Mouse (Mus musculus): Measurements from ENCODE around the gene Braf.
A peak's percentile ranks its signal among the peaks of the same experiment; 100 is the strongest.
"Not testable (repeated sequence)": the region's sequence is repeated elsewhere in the genome, so short reads cannot be mapped to it uniquely, and the experiment has no call there.

Braf gene

GRCm38 (mm10) chr6:39724866-39725711, at the start of gene Braf:
Gene Braf, minus strand, starts transcription at chr6:39725463.
- peak; percentile 75 to 88 for DNase-seq (ENCODE audit: low spot score in 2 of 2)

- no peak for DNase-seq (ENCODE audit: low spot score in 2 of 2)
These were observed 49.8 kb upstream of the Braf start for GRCm38 (mm10) chr6:39775029-39775428.

- DNase-seq (ENCODE audit: low spot score in 2 of 2) = no peak
These were observed 32.0 kb upstream of the Braf start for GRCm38 (mm10) chr6:39757229-39757628.

DNA sequence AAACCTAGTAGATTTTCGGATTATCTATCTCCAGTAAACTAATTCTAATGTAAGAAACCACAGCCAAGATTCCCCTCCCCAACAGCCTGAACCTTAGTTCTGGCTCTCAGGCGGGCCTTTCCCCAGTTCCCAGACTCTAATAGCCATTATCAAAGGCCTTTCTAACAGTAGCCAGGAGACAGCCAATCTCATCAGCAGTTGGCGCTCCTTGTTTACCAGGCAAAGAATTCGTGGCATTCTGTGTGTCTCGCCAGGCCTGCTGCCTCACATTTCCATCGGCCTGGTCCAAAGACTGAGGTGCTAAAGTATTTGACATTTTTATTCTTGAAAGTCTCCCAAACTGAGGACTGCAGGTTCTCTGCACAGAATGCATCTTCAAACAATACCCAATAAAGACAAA, 24.6 kb upstream of the Braf start:
- no peak for DNase-seq (ENCODE audit: low spot score in 2 of 2)

DNA sequence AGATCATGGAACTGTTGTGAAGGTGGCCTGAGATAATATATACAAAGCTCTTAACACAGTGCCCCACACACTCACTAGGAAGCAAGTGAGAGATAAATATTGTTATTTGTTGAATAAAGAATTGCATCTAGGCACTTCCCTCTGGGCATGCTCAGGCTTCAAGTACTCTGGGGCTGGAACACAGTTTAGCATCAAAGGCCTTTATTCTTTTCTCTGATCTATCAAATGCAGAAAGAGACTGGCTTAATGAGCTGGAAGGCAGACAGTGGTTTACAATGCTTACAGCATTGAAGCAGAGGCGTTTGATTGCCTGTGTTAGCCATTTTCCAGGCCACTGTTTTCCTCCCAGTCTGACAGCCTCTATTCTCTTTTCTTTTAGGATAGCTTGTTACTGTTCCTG, 21.8 kb upstream of the Braf start:
- DNase-seq (ENCODE audit: low spot score in 2 of 2) = no peak

- DNase-seq (ENCODE audit: low spot score in 2 of 2) = no peak
These were observed 20.2 kb upstream of the Braf start for GRCm38 (mm10) chr6:39745456-39745855.

DNA sequence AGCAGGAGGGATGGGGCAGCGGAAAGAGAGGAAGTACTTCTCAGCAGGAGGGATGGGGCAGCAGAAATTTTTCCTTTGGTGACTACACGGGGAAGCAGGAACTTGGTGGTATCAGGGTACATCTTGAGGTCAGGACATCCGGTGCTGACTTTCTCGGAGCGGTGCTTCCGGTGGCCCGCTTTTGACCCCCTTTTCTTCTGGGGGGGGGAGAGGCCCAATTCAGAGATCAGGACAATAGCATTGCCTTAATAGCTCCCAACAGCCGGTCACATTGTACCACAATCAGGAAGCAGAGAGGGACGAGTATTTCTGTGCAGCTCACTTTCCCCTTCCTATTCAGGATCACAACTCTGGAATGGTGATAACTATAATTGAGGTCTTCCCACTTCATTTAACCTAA, 14.4 kb upstream of the Braf start:
- DNase-seq (ENCODE audit: low spot score in 2 of 2) = not testable (repeated sequence)

GRCm38 (mm10) chr6:39728095-39728494, 2.8 kb upstream of the Braf start:
- no peak for DNase-seq (ENCODE audit: low spot score in 2 of 2)

DNA sequence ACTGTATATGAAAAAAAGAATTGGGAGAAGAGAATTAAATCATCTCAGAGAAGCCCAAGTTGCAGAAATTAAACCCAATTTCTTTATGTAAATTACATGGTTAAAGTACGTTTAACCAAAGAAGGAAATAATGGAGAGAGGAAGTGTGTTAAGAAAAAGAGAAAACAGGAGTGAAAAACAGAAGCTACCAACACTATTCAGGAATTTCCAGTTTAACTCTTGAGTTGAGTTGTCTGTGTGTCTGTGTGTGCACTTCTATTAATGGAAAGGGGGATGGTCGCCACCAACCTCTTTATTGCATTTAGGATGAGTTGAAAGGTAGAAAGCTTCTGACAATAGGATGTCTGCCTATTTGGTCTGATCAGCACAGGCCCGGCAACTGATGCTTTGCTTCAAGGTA, 886 bp upstream of the Braf start:
- no peak for DNase-seq (ENCODE audit: low spot score in 2 of 2)

- DNase-seq (ENCODE audit: low spot score in 2 of 2) = no peak
These were observed 759 bp downstream of the Braf start for GRCm38 (mm10) chr6:39724542-39724865.

GRCm38 (mm10) chr6:39724071-39724470, 1.2 kb downstream of the Braf start:
- no peak for DNase-seq (ENCODE audit: low spot score in 2 of 2)

DNA sequence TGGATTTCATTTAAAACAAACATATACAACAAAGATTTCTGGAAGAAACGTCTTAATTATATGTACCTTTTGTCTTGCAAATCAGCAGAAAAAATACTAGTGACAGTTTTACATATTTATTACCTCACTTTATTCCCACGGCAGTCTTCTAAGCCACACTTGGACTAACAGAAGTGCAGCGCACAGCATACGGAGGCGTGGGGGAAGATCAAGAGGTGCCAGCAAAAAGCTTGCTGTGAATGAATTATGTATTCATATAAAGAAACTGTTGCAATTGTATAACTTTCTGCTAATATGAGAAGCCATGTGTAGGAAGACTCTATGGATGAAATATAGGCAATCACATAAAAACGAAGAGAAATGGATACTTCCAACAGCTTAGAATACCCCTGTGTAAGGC, 6.7 kb downstream of the Braf start:
- peak in 1 of 2 experiments; percentile 26 for DNase-seq (ENCODE audit: low spot score in 2 of 2)

DNA sequence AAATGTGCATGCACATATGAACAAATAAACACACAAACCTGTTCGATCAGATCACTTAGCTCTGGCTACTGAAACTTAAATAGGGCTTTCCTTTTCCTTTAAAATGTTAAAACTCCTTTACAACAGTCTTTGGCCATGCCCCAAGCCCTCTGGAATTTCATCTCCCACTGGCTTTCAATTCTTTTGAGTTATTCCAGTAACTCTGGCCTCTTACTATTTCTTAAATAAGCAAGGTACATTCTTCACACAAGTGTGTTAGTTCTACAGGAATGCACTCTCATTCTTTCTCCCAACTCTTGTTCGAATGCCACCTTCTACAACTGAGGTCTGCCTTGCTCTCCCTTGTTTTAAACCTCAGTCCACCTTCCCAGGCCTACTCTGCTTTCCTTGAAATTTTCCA, 8.2 kb downstream of the Braf start:
- DNase-seq (ENCODE audit: low spot score in 2 of 2) = no peak

- no peak for DNase-seq (ENCODE audit: low spot score in 2 of 2)
These were observed 10.9 kb downstream of the Braf start for GRCm38 (mm10) chr6:39714341-39714740.

DNA sequence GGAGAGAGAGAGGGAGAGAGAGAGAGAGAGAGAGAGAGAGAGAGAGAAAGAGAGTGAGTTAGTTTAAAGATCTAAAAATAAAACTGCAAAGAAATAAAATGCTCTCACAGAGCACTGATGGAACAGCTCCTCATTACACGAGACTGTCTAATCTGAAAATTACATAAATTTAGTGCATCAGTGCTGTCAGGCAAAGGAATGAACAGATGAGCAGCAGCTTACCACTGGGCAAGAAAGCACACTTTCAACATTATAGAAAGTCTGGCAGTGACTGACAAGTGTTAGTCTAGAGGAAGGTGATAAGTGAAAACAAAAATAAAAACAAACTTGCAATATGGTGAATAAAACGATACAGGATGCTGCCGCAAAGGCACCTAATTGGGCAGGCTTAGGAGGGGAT, 11.9 kb downstream of the Braf start:
- DNase-seq (ENCODE audit: low spot score in 2 of 2) = no peak

- DNase-seq (ENCODE audit: low spot score in 2 of 2) = no peak
These were observed 19.6 kb downstream of the Braf start for GRCm38 (mm10) chr6:39705625-39706024.

- DNase-seq (ENCODE audit: low spot score in 2 of 2) = no peak
These were observed 32.1 kb downstream of the Braf start for GRCm38 (mm10) chr6:39693126-39693525.

DNA sequence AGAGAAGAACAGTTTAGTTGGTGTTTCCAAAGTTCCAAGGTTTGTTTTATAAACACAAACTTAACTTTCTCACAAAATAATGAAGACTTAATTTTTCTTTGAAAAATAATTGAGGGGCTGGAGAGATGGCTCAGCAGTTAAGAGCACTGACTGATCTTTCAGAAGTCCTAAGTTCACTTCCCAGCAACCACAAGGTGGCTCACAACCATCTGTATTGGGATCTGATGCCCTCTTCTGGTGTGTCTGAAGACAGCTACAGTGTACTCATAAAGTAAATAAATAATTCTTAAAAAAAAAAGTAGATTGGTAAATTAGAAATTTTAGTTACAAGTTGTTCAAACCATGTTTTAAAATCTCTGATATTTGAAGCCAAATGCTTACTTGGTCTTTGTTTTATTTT, 38.4 kb downstream of the Braf start:
- not testable (repeated sequence) for DNase-seq (ENCODE audit: low spot score in 2 of 2)

GRCm38 (mm10) chr6:39681795-39682194, 43.5 kb downstream of the Braf start:
- DNase-seq (ENCODE audit: low spot score in 2 of 2) = no peak

- no peak for DNase-seq (ENCODE audit: low spot score in 2 of 2)
These were observed 44.7 kb downstream of the Braf start for GRCm38 (mm10) chr6:39680524-39680923.

GRCm38 (mm10) chr6:39678241-39678640, 47.0 kb downstream of the Braf start:
- DNase-seq (ENCODE audit: low spot score in 2 of 2) = no peak

GRCm38 (mm10) chr6:39675081-39675480, 50.2 kb downstream of the Braf start:
- DNase-seq (ENCODE audit: low spot score in 2 of 2) = peak; percentile 35 to 54

DNA sequence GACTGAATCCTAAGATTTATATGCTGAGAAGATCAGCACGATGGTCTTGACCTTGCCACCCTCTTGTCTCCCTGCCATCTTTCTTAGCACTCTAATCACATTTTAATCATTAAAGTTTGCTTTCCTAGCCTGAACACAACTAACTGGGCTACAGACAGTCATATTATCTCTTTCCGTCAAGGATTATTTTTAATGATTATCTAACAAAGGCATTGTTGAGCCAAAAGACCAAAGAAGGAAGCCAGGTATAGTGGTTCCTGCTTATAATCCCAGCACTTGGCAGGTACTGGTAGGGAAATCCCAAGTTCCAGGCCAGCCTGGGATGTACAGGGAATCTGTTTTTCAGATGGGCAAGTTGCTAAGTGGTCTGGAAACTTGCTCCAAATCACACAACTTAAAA, 114.0 kb downstream of the Braf start:
- DNase-seq (ENCODE audit: low spot score in 2 of 2) = no peak

DNA sequence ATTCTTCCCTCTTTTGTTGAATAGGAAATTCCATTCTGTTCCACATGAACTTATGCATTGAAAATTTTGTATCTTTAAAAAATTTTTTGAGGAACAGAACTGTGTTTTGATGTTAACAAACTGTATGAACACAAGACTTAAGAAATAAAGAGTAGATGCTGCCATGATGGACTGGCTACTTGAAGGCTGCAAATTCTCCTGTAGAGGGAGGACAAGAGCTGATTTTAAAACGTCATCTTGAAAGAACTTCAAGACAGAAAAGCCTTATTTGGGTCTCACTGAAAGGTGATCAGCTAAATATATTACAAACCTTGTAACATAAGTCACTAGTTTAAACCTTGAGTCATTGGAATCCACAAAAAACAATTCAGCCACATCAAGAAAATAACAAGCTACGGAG, 115.1 kb downstream of the Braf start:
- no peak for DNase-seq (ENCODE audit: low spot score in 2 of 2)

Data from left cerebral cortex, adult 9 months (tissue).